Mouse (Mus musculus) monocyte, adult 5-6 weeks (primary cell): ENCODE results near the gene Nkg7. TPM values are rescaled to one million over a fixed set of nuclear protein-coding genes. Genes with fewer than 3 reads are reported as not detected.
"Not testable (repeated sequence)": the region's sequence is repeated elsewhere in the genome, so short reads cannot be mapped to it uniquely, and the experiment has no call there.

Experiments used
- ATAC-seq: fragments of 153-309, 156-312 bp; replicated peaks from 2 replicates; pipeline ENCODE4 v1.8.0; 2017; ENCODE audit warnings: mild to moderate bottlenecking; ENCODE audit not compliant: low TSS enrichment, insufficient number of reproducible peaks, severe bottlenecking, poor library complexity, low FRiP score
- total RNA-seq: library from RNA; stranded (forward); fragments of 200-1000, 200-491, 200-594 nt; gene quantifications from 3 replicates; pipeline ENCODE4 v1.2.3, GENCODE M21; 2017

Nkg7 gene
- total RNA-seq = 289 to 1,005 TPM (median 345 TPM) in 3 replicates

GRCm38 (mm10) chr7:43436341-43437255, at the start of gene Nkg7:
Nkg7 (plus strand) TSS chr7:43437073.
- ATAC-seq = peak; percentile 28; the same call in 1 of the 2 replicates

DNA sequence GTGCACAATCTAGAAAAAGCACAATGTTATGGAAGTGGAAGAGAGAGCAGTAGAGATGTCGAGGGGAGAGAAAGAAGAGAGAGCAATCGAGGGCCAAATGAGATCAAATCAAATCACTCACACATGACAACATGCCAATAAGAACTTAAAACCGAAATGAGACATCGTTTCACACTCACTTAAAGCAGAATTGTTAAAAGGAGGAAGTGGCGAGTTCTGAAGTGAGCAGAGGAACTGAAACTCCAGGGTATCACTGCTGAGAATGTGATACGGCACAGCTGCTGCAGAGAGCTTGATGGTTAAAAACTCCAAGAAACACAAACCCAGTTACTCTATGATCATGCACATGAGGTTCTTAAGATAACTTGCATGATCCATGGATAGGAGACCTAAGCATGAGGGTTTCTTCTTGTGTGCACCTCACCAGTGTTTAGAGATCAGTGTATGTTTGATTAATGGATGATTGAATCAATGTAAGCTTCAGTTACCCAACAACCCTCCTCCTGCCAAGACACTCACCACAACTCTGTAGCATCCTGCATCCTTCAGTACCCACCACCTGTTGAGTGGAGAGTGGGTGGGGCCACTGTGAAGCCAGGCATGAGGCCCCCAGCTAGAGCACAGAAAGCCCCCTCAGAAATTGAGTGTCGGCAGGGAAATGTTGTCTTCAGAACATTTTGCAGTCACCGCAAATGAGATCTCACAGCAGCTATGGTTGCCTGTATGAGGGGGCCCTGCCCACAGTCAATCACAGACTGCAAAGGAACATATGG, 44.3 kb upstream of the Nkg7 start:
- ATAC-seq = peak; percentile 92

- peak; percentile 14; the same call in 1 of the 2 replicates for ATAC-seq
These were observed 37.4 kb upstream of the Nkg7 start for GRCm38 (mm10) chr7:43399501-43399900.

GRCm38 (mm10) chr7:43402718-43403117, 34.2 kb upstream of the Nkg7 start:
- no peak for ATAC-seq

DNA sequence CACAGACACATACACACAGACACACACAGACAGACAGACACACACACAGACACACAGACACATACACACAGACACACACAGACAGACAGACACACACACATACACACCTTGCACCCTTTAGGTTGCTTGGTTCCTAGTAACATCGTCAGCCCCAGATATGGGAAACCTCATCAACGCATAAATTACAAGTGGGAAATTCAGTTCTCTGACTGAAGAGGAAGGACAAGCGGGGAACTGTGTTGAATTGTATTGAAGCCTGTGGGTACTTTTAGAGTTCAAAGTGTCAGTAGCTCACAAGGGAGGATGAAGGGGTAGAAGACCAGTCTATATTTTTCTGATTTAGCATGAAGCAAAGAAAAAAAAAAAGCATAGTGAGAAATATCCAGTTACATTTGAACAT, 29.3 kb upstream of the Nkg7 start:
- ATAC-seq = no peak

DNA sequence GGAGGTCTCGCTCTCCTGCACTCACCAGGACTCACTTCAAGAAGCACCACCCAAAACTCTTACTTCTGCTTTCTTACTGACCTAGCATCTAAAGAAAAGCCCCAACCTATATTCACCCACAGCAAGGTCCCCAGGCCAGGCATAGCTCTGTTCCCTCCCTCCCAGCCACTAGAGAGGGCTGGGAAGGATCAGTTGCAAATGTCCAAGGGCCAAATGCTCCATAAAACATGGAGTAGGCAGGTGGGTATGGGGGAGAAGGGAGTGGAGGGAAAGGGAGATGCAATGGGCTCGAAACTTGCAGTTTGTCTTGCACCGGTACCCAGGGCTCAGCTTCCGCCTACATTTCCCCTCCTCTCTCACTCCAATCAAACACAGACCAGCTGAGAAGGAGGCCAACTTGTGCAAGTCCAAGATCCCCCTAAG, 28.7 kb upstream of the Nkg7 start, which contains the start of gene Siglecg:
TSS of gene Siglecg (plus strand) at position 74 of the 423 bp plus-strand sequence.
- ATAC-seq = peak; percentile 40; the same call in 1 of the 2 replicates

- ATAC-seq = no peak
These were observed 27.8 kb upstream of the Nkg7 start for GRCm38 (mm10) chr7:43409084-43409483.

DNA sequence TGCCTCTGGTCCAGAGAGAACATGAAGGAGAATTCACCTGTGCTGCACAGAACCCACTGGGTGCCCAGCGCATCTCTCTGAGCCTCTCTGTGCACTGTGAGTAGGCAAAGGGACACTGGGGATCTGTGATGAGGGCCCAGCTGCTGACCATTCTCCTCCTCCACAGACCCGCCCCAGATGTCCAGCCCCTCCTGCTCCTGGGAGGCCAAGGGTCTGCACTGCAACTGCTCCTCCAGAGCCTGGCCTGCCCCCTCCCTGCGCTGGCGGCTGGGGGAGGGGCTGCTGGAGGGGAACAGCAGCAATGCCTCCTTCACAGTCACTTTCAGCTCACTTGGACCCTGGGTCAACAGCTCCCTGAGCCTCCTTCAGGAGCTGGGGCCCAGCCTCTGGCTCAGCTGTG, 25.1 kb upstream of the Nkg7 start:
- not testable (repeated sequence) for ATAC-seq

DNA sequence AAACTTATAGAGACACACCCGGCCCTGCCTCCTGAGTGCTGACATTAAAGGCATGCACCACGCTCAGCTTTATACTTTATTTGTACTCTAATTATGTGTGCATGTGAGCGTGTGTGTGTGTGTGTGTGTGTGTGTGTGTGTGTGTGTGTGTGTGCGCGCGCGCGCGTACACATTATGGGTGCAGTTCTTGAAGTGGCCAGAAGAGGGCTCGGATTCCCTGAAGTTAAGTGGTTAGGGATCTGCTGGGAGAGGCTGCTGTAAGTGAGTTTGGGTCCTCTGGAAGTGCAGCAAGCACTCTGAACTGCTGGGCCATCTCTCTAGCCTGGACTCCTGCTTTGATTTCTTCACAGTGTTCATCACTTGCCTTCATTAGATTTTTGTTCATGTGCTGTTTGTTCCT, 19.6 kb upstream of the Nkg7 start:
- ATAC-seq = no peak

- ATAC-seq = peak; percentile 97
These were observed 13.8 kb upstream of the Nkg7 start for GRCm38 (mm10) chr7:43422995-43423617.

DNA sequence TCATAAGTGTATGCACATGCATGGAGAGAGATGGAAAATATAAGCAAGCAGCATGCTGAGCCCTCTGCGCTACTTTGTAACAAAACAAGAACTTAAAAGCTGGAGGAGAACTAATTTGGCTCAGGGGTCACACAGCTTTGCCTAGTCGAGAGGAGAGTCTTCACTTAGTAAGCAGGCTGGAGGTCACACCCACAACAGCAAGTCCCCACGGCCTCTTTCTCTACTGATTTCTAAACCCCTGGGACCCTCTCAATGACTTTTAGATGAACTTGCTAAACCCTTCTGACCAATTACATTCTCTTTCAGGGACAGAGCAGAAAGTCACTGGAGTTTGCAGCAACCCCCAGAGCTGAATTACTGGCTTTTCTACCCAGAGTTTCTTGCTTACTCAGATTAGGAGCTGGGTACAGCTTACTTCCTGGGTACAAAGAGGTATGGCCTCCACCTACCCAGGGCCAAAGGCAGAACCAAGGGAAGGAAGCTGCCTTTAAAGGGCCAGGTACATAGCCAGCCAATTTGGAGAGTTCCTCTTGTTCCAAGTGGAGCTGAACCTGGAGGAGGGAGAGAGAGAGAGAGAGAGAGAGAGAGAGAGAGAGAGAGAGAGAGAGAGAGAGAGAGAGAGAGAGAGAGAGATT, 12.8 kb upstream of the Nkg7 start:
- no peak for ATAC-seq

DNA sequence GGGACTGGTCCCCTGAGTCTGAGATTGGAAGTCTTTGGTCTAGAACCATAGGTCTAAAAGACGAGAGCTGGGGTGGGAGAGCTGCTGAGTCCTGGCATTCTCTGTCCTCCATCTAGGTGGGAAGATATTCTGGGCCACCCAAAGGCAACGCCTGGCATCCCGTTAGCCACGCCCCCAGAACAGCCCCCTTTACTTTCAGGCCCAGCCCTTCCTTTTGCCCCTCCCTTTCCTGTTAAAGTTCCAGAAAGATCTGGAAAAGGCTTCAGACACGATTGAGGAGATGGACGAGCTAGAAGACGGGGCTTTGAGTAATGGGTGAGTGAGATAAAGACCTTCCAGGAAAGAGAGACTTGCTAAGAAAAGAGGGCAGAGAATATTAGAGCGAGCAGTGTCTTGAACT, 9.5 kb upstream of the Nkg7 start, which contains the start of gene Lim2:
TSS of gene Lim2 (plus strand) at position 265 of the 400 bp plus-strand sequence.
- ATAC-seq = no peak

DNA sequence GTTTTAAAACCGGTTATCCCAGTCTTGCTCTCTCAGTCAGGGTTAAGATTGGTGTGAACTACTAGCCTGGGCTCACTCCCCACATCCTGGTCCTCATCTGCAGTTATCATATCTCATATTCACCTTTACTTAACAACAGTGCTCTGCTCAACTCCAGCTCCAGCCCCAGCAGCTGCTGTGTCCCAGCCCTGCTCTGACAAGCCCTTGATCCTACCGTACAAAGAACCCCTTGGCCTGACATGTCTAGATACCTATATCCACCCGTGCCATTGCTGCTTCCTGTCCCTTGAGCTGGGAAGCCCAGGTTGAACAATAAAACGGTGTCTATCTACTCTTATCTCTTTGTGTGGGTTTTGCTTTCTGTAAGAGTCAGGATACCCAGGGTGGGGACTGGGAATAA, 7.4 kb upstream of the Nkg7 start:
- ATAC-seq = no peak

DNA sequence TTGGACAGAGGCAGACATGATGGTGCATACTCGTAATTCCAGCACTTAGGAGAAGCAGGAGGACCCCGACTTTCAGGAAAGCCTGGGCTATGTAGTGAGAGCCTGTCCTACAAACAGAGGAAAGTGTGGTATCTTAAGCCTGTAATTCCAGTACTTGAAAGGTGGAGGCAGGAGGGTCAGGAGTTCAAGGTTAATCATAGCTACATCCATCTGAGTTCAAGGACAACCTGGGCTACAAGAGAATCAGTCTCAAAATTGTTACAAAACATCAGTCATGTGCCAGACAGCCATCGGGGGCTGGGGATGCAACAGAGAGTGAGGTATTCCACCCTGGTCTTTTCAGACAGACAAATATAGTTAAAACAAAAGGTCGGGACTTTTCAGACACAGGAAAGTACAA, 4.0 kb upstream of the Nkg7 start:
- ATAC-seq = no peak

- peak; percentile 56 for ATAC-seq
These were observed 2.2 kb upstream of the Nkg7 start for GRCm38 (mm10) chr7:43434676-43435075.

- no peak for ATAC-seq
These were observed 1.7 kb downstream of the Nkg7 start for GRCm38 (mm10) chr7:43438611-43439010.

DNA sequence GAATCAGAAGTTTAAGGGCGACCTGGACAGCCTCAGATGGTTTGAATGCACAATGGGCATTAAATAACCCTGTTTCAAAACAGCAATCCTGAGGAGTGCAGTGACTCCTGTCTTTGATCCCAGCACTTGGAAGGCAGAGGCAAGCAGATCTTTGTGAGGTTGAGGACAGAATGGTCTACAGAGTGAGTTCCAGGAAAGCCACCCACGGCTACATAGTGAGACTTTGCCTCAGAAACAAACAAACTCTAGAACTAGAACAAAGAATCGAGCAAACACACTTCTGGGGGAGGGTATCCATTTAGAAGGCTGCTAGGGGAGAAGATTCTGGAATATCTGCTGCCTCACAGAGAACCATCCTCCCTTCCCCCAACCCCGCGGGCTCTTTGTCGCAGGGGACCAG, 3.6 kb downstream of the Nkg7 start, which contains the start of gene Cldnd2:
TSS of gene Cldnd2 (plus strand) at position 301 of the 400 bp plus-strand sequence.
- no peak for ATAC-seq

GRCm38 (mm10) chr7:43441071-43441470, 4.2 kb downstream of the Nkg7 start:
- ATAC-seq = no peak
